Mouse (Mus musculus) embryo, embryonic 10.5 days (tissue): ENCODE results near the gene Adgrv1.
A peak's percentile ranks its signal among the peaks of the same experiment; 100 is the strongest.

ENCODE experiments used
- DNase-seq: peaks from one replicate; pipeline ENCODE4 v3.0.0-alpha.2; 2015; ENCODE audit warnings: low spot score

Adgrv1 gene

GRCm38 (mm10) chr13:81136652-81137422, 496.1 kb downstream of the Adgrv1 start:
- no peak for DNase-seq

GRCm38 (mm10) chr13:81135953-81136352, 497.0 kb downstream of the Adgrv1 start:
- no peak for DNase-seq

DNA sequence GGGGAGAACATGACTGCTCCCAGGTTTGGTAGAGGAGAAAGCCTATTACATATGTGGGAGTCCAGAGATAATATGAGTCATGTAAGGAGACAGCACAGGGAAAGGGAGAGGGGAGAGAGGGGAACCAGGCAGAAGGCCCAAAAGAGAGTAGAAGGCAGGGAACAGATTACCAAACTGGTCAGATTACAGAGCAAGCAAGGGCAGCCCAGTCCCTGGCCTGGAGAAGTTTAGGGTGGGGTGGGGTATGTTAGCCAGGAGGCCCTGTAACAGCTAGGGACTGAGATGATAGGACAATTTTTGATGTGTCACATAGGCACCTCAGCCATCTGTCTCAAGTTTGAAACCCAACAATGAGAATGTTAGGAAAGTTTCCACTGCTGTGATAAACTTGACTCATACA, 498.5 kb downstream of the Adgrv1 start:
- no peak for DNase-seq

GRCm38 (mm10) chr13:81133336-81133735, 499.6 kb downstream of the Adgrv1 start:
- DNase-seq, result peak; percentile 10

GRCm38 (mm10) chr13:81132691-81133090, 500.3 kb downstream of the Adgrv1 start:
- DNase-seq, result no peak

GRCm38 (mm10) chr13:81131860-81132259, 501.1 kb downstream of the Adgrv1 start:
- no peak for DNase-seq

GRCm38 (mm10) chr13:81130742-81131524, 502.0 kb downstream of the Adgrv1 start:
- no peak for DNase-seq

- no peak for DNase-seq
Observed at GRCm38 (mm10) chr13:81125846-81126245, 507.1 kb downstream of the Adgrv1 start.

GRCm38 (mm10) chr13:81122238-81122637, 510.7 kb downstream of the Adgrv1 start:
- DNase-seq, result no peak

DNA sequence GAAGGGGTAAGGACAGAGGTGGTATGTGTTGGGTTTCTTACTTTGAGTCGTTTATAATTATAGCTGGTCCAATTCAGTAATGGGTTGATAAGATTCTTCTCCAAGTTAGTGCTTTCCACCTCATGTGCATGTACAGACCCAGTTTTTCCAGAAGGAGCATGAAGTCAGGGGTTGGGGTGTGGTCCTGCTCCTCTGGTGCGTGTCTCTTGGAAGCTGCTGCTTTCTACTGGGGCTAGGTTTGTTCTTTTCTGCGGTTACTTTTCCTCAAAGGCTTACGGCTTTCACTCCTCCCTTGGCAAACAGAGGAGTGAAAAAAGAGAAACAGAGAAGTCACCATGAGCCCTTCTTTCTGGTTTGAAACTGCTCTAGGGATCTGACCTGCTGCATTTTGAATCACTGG, 522.5 kb downstream of the Adgrv1 start:
- no peak for DNase-seq

DNA sequence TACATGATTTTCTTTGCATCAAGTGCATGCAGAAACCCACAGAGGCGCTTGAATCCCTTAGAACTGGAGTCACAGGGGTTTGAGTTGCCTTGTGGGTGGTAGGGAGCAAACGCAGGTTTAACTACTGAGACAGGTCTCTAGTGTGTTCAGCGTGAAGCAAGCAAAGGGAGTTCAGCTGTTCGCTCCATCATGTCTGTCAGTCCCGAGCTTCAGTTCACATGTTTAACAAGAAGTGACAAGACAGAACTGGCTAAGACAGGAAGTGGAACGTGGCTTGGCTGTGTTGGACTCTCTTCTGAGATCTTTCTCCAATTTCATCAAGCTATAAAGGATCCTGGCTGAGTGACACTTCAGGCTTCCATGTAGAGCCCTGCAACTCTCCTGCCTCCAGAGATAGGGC, 523.3 kb downstream of the Adgrv1 start:
- peak; percentile 26 for DNase-seq

DNA sequence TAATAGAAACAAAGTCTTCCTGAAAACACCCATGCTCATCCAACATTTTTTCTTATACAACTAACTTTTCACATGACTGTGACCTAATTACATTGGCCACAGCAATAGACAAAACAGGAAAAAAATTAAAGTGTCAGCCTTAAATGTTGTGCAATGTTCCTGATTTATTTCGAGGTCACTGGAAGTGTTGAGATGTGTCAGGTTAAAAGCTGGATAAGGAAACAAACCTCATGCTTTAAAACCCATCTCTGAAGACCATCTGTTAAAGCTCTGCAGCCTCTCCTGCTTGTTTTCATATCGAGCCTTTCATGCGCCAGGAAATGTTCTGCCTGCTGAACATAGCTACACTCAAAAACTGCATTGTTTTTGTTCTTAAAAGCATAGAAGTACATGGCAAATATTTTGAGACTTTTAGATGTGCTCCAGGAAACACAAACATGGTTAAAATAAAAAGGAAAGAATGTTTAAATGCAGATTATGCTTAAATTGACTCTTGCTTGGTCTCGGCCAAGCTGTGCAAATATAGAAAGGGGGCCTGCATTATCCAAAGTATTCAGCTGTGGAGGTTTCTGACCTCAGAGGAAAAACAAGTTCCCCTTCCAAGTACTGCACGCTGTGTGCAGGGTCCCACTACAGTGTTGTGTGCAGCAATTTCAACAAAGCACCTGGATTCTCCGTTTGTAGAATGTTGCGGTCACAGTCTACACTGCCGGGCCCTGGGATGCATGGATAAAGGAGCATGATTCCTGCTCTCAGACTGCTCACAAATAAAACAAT, 524.2 kb downstream of the Adgrv1 start:
- peak; percentile 34 for DNase-seq

DNA sequence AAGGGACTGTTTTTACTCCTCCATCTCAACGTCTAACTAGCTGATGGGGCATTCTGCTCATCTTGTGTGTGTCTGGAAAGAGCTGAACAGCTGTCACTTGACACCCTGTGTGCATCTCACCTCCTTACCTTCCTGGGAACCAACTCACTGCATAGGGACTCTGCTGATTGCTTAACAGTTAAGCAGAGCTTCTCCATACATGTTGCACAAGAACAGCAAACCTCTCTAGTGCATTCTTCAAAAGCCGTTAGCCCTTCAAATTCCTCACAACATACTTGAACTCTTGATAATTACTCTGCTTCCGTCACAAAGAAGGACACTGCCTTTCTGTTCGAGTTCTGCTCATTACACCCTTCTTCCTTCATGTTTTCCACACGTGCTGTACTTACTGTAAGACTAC, 525.5 kb downstream of the Adgrv1 start:
- no peak for DNase-seq

DNA sequence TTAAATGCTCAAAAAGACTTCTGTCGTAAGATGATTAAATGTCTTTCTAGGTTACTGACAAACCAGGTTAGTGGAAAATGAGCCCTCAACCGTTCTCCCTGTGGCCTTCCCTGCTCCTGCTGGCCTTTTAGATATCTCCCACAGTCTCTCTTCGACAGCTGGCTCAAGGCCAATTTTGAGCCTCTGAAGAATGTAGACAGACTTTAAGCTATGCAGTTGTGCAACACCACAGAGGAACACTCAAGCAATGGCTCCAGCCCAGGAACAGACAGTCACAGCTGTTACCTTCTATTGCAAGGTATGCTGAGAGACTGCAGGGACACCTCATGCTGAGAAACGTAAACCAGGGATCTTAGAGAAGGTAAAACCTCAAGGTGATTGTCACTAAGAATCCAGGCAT, 529.2 kb downstream of the Adgrv1 start:
- no peak for DNase-seq

- DNase-seq, result no peak
Observed at GRCm38 (mm10) chr13:81096424-81096823, 536.5 kb downstream of the Adgrv1 start.

DNA sequence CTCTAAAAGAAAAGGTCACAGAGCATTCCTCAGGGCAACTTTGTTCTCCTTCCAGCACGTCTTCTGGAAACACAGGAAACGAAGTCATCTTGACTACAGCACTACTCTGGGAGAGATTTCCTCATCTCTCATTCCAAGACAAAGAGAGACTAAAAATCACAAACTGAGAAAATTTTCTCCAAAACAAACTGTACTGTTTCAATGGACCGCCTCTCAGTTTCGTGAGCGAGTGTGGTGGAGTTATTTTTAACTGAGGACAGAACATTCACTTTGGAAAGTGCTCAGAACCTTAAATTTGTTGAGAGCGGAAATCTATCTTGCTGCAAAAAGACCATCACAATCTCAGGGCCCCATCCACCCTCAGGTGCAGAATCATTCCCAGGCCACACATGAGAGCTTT, 538.4 kb downstream of the Adgrv1 start:
- DNase-seq, result no peak

- DNase-seq, result no peak
Observed at GRCm38 (mm10) chr13:81090051-81090836, 542.7 kb downstream of the Adgrv1 start.

DNA sequence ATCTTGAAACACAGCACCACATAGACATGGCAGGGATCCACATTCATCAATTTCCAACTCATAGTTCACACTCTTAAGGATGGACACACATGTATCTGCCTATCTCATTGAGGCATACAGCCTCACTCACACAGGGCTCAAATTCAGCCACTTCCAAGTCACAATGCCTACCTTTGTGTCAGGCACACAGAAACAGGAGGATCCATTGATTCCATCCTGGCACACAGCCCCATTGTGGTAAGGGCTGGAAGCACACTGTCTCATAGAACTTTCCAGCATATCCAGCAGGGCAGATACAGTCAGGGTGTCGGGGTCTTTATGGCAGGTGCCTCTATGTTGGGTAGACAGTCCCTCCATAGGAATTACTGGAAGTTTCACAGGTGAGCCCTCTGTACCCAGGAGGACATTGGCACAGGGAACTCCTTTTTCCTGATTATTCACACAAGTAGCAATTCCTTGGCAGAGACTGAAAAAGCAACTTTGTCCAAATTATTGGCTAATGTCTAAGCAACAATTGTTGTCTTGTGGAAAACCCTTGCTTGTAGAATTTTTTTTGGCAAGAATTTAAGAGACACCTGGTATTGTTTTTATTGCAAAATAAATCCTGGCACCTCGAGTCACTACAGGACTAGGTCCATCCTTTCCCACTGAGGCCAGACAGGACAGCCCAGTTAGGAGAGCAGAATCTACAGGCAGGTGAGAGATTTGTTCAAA, 545.8 kb downstream of the Adgrv1 start:
- DNase-seq, result no peak

- no peak for DNase-seq
Observed at GRCm38 (mm10) chr13:81072214-81072613, 560.7 kb downstream of the Adgrv1 start.

GRCm38 (mm10) chr13:81051448-81051847, 581.5 kb downstream of the Adgrv1 start:
- no peak for DNase-seq

- DNase-seq, result no peak
Observed at GRCm38 (mm10) chr13:81050911-81051310, 582.0 kb downstream of the Adgrv1 start.
